Mouse (Mus musculus): ENCODE measurements around the gene Gas2l1. TPM values are rescaled to one million over a fixed set of nuclear protein-coding genes. Genes with fewer than 3 reads are reported as not detected.

Gas2l1 gene
- polyA plus RNA-seq, 1 experiment from 2014 or later = 56.3 TPM

- in situ Hi-C loops (cut with MboI; ENCODE audit: low pct_unique_long_range_greater_than_20kb) = no loop called here
- no peaks in the 10 kb centered on the region for H3K27me3 ChIP-seq
- no peak for DNase-seq (ENCODE audit: low read depth, low spot score)
- POLR2A ChIA-PET = interaction anchor here (0.8 kb wide), 1 partner anchor 9 kb away, joined by 3 read pairs; no protein-coding TSS in a partner anchor
- ATAC-seq = no peak
- CTCF ChIA-PET = interaction anchor here (1.1 to 1.5 kb wide), 2 partner anchors 13 to 22 kb away, joined by 3 read pairs; no protein-coding TSS in a partner anchor
- no peak for TF ChIP-seq CTCF (IDR thresholded peaks at IDR 0.05)
Measured at GRCm38 (mm10) chr11:5059704-5060156, 5.4 kb downstream of the Gas2l1 start.

- POLR2A ChIA-PET = no interaction called here
- CTCF ChIA-PET = interaction anchor here (1.1 kb wide), 1 partner anchor 13 kb away, joined by 3 read pairs; no protein-coding TSS in a partner anchor
- in situ Hi-C loops (cut with MboI; ENCODE audit: low pct_unique_long_range_greater_than_20kb) = no loop called here
- ATAC-seq (no peak), DNase-seq (ENCODE audit: low read depth, low spot score) (no peak)
- TF ChIP-seq CTCF (IDR thresholded peaks at IDR 0.05) = no peak
- no peaks in the 10 kb centered on the region for H3K27me3 ChIP-seq
Measured at GRCm38 (mm10) chr11:5059230-5059629, 5.9 kb downstream of the Gas2l1 start.

GRCm38 (mm10) chr11:5058783-5059182 is 6.3 kb downstream of the Gas2l1 start:
- POLR2A ChIA-PET = interaction anchor here (1.4 kb wide), 1 partner anchor 26 kb away, joined by 3 read pairs; no protein-coding TSS in a partner anchor
- TF ChIP-seq CTCF (IDR thresholded peaks at IDR 0.05) = no peak
- no peaks in the 10 kb centered on the region for H3K27me3 ChIP-seq
- CTCF ChIA-PET = interaction anchor here (1.1 kb wide), 1 partner anchor 12 kb away, joined by 3 read pairs; no protein-coding TSS in a partner anchor
- ATAC-seq (no peak), DNase-seq (ENCODE audit: low read depth, low spot score) (no peak)
- in situ Hi-C loops (cut with MboI; ENCODE audit: low pct_unique_long_range_greater_than_20kb) = no loop called here

- no peak for TF ChIP-seq CTCF (IDR thresholded peaks at IDR 0.05)
- no peaks in the 10 kb centered on the region for H3K27me3 ChIP-seq
- ChIA-PET CTCF (interaction anchor here (0.9 kb wide), 1 partner anchor 10 kb away, joined by 3 read pairs; no protein-coding TSS in a partner anchor), POLR2A (interaction anchor here (1.4 kb wide), 1 partner anchor 26 kb away, joined by 3 read pairs; no protein-coding TSS in a partner anchor)
- in situ Hi-C loops (cut with MboI; ENCODE audit: low pct_unique_long_range_greater_than_20kb) = no loop called here
- DNase-seq (ENCODE audit: low read depth, low spot score) (no peak), ATAC-seq (peak; percentile 32)
Measured at GRCm38 (mm10) chr11:5057856-5058641, 7.1 kb downstream of the Gas2l1 start, which contains the start of gene Rasl10a. TSS of gene Rasl10a (plus strand) at chr11:5058128.

GRCm38 (mm10) chr11:5057541-5057855 is 7.6 kb downstream of the Gas2l1 start:
- no peak for DNase-seq (ENCODE audit: low read depth, low spot score)
- in situ Hi-C loops (cut with MboI; ENCODE audit: low pct_unique_long_range_greater_than_20kb) = no loop called here
- ChIA-PET POLR2A (interaction anchor here (1.4 kb wide), 1 partner anchor 25 kb away, joined by 3 read pairs; no protein-coding TSS in a partner anchor), CTCF (interaction anchor here (0.9 kb wide), 1 partner anchor 10 kb away, joined by 3 read pairs; no protein-coding TSS in a partner anchor)
- TF ChIP-seq CTCF (IDR thresholded peaks at IDR 0.05) = no peak
- no peaks in the 10 kb centered on the region for H3K27me3 ChIP-seq
- no peak for ATAC-seq

- in situ Hi-C loops (cut with MboI; ENCODE audit: low pct_unique_long_range_greater_than_20kb) = no loop called here
- no peak for ATAC-seq
- no peak for DNase-seq (ENCODE audit: low read depth, low spot score)
- no peaks in the 10 kb centered on the region for H3K27me3 ChIP-seq
- ChIA-PET POLR2A (no interaction called here), CTCF (no interaction called here)
- TF ChIP-seq CTCF (IDR thresholded peaks at IDR 0.05) = no peak
Measured at GRCm38 (mm10) chr11:5057064-5057463, 8.1 kb downstream of the Gas2l1 start.

- DNase-seq (ENCODE audit: low read depth, low spot score) (no peak), ATAC-seq (no peak)
- no peaks in the 10 kb centered on the region for H3K27me3 ChIP-seq
- TF ChIP-seq CTCF (IDR thresholded peaks at IDR 0.05) = no peak
- ChIA-PET POLR2A (interaction anchor here (1.5 to 1.6 kb wide), 2 partner anchors 10 to 17 kb away, joined by 4 to 5 read pairs; no protein-coding TSS in a partner anchor), CTCF (no interaction called here)
- in situ Hi-C loops (cut with MboI; ENCODE audit: low pct_unique_long_range_greater_than_20kb) = no loop called here
Measured at GRCm38 (mm10) chr11:5055945-5056938, 8.9 kb downstream of the Gas2l1 start.

- POLR2A ChIA-PET = interaction anchor here (1.5 to 1.6 kb wide), 2 partner anchors 9 to 19 kb away, joined by 4 to 5 read pairs; no protein-coding TSS in a partner anchor
- in situ Hi-C loops (cut with MboI; ENCODE audit: low pct_unique_long_range_greater_than_20kb) = no loop called here
- TF ChIP-seq CTCF (IDR thresholded peaks at IDR 0.05) = no peak
- DNase-seq (ENCODE audit: low read depth, low spot score) (no peak), ATAC-seq (no peak)
- peaks cover 3% of the 10 kb centered on the region for H3K27me3 ChIP-seq
- CTCF ChIA-PET = no interaction called here
Measured at GRCm38 (mm10) chr11:5054874-5055273, 10.3 kb downstream of the Gas2l1 start.

GRCm38 (mm10) chr11:5054151-5054550 is 11.0 kb downstream of the Gas2l1 start:
- no peak for ATAC-seq
- no peak for TF ChIP-seq CTCF (IDR thresholded peaks at IDR 0.05)
- ChIA-PET CTCF (no interaction called here), POLR2A (interaction anchor here (0.7 kb wide), 1 partner anchor 267 kb away, joined by 3 read pairs; no protein-coding TSS in a partner anchor)
- peaks cover 7% of the 10 kb centered on the region for H3K27me3 ChIP-seq
- DNase-seq (ENCODE audit: low read depth, low spot score) = no peak
- in situ Hi-C loops (cut with MboI; ENCODE audit: low pct_unique_long_range_greater_than_20kb) = no loop called here

- ATAC-seq (no peak), DNase-seq (ENCODE audit: low read depth, low spot score) (no peak)
- H3K27me3 ChIP-seq = peaks cover 7% of the 10 kb centered on the region
- no peak for TF ChIP-seq CTCF (IDR thresholded peaks at IDR 0.05)
- in situ Hi-C loops (cut with MboI; ENCODE audit: low pct_unique_long_range_greater_than_20kb) = no loop called here
- ChIA-PET CTCF (no interaction called here), POLR2A (no interaction called here)
Measured at GRCm38 (mm10) chr11:5052200-5052854, 12.8 kb downstream of the Gas2l1 start.
